Mouse (Mus musculus): ENCODE data around the gene Atp6v0e.

GRCm38 (mm10) chr17:26671268-26671667 is 8.2 kb downstream of the Atp6v0e start:
- no peak for TF ChIP-seq CTCF (IDR thresholded peaks at IDR 0.05; ENCODE audit: borderline replicate concordance, insufficient read depth, low read depth, low read length)
- TF ChIP-seq POLR2A (IDR thresholded peaks at IDR 0.05; ENCODE audit: borderline replicate concordance, insufficient read depth, low read length), result no peak

All from cerebellum, adult 2 months (tissue).